Mouse (Mus musculus): Measurements from ENCODE around the gene Gm20388.

- TF ChIP-seq CTCF (conservative IDR thresholded peaks at IDR 0.05; ENCODE audit: insufficient read depth, insufficient read length, low read depth, low read length) (no peak), POLR2A (IDR thresholded peaks at IDR 0.05; ENCODE audit: low read depth, low read length) (no peak)
These were observed 4175.0 kb downstream of the Gm20388 start for GRCm38 (mm10) chr8:124085668-124086067.

Data from kidney, adult 2 months (tissue).